Mouse (Mus musculus) inflammation-experienced regulatory T-cells, adult 6 months (primary cell): ENCODE results near the gene Pip5k1b. TPM values are rescaled to one million over a fixed set of nuclear protein-coding genes. Genes with fewer than 3 reads are reported as not detected.

ENCODE experiments used
- ATAC-seq: one replicate; pipeline ENCODE4 v1.8.0; 2017
- polyA plus RNA-seq, 3 experiments: library from polyadenylated mRNA; unstranded; fragments of 100-300 nt; shearing (Covaris generic); gene quantifications; one replicate each; pipeline ENCODE4 v1.2.1; 2017

Gene Pip5k1b
- polyA plus RNA-seq, 3 experiments from 2014 or later: 0.36 to 9.4 (median 6.9) TPM

GRCm38 (mm10) chr19:24306351-24306750 lies 249.3 kb downstream of the Pip5k1b start:
- no peak for ATAC-seq

DNA sequence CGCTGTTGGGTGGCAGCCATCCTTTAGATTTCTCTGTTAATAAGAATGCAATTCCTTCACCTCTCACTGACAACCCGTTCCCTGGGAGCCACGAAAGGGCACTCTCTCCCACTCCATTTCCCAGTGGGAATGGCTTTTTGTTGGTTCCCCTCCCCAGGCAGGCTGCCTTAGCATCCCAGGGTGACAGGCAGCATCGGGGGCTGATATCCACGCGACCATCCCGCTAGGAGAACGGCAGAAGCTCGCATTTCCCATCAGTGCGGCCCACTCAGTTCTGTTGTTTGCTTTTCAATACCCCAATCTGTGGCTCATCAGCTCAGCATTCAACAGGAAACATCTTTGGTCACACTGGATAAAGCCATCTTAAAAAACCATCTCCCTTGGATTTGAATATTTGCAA lies 253.5 kb downstream of the Pip5k1b start:
- no peak for ATAC-seq

DNA sequence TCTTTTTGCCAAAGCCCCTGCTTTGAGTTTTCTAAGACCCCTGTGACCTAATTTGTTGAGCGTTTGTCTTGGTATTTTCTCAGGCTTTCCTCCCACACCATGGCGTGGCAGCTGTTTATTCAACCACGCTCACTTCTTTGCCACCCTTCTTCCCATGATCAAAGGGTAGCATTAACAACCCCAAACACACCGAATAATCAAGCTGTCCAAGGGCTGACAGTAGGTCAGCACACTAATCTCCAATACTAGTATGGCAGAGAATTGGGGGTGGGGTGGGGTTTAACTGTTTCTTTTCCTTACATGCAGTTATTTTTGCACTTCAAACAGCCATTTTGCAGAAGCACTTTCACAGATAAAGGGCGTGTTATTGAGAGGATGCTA lies 253.9 kb downstream of the Pip5k1b start:
- ATAC-seq: no peak

DNA sequence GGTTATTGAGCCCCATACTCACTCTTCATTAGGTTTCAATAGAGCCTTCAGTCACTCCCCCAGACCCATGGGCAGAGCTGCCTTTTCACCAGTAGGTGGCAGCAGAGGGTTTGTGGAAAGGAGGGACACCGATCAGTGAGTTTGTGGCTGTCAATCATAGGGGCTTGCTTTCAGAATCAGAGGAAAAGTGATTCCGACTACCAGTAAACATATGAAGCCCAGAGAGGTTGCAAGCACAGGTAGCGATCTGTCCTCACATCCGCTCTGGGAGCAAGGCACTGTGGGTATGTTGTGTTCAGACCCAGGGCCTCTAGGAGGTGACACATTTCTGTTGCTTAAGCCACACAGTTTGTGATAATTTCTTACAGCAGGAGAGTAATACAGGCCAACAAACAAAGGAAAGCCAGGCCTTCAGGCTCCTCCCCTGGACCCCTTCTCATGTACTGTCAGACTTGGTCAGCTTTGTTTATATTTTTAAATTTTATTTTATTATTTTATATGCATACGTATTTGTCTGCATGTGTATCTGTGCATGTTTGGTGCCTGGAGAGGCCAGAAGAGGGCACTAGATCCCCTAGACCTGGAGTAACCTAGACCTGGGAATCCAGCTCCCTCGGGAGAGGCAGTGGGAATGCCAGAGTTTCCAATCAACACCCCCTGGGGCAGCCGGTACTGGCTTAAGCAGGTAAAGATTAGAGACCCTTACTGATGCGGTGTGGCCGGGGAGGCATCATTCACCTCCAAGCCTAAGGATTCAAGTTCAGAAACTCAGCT lies 254.5 kb downstream of the Pip5k1b start:
- peak; percentile 80 for ATAC-seq

- no peak for ATAC-seq
These were observed 262.1 kb downstream of the Pip5k1b start for GRCm38 (mm10) chr19:24293537-24293936.

GRCm38 (mm10) chr19:24284187-24284586 lies 271.5 kb downstream of the Pip5k1b start:
- ATAC-seq: no peak

GRCm38 (mm10) chr19:24281288-24281980 lies 274.2 kb downstream of the Pip5k1b start:
- no peak for ATAC-seq

- ATAC-seq: peak; percentile 41
These were observed 275.0 kb downstream of the Pip5k1b start, which contains the start of gene Fxn for GRCm38 (mm10) chr19:24280601-24281228. Fxn (minus strand) TSS chr19:24280605.

- ATAC-seq: peak; percentile 80
These were observed 275.7 kb downstream of the Pip5k1b start for GRCm38 (mm10) chr19:24279706-24280600.

- ATAC-seq: no peak
These were observed 276.8 kb downstream of the Pip5k1b start for GRCm38 (mm10) chr19:24278859-24279258.

DNA sequence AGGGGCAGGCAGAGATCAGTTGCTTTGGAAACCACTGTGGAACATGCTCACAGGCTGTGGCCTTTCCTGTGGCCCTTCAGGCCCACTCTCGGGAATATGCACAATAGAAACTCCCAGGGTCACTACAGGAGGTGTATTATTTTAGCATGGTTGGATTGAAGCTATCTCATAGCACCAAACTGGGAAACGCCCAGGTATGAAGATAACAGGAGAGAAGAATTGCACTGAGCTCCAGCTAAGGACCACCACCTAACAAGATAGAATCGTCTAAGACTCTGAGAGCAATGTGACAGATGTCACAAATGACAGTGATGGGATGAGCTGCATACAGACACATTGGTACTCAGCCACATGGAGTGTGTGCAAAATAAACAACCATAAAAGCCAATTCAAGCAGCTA lies 281.4 kb downstream of the Pip5k1b start:
- ATAC-seq: no peak

DNA sequence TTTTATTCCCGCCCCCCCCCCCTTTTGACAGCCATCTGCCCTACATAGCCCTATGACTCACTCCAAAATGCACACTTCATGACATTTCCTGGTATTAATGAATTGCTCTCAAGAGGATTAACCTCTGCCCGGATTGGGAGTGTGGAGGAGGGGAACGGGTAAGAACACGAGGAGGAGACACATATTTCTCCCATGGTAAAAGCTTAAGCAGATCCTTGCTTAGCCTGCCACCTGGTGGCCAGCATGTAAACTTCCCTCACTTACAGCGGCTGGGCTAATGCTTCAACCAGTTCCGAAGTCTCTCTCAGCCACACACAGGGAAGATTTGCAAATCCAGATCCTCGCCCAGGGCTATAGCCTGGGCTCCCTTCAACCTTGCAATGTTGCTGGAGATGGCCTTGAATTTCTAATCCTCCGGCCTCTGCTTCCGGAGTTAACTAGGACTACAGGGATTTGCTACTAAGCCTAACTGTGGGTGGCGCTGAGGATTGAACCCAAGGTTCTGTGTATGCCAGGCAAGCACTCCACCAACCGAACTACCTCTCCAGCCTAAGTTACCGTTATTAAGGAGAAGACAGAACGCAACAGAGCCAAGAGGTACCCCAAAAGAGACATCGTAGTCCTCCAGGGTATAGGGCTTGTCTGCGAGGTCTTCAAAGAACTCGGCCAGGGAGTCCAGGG lies 283.8 kb downstream of the Pip5k1b start:
- ATAC-seq: peak; percentile 88

DNA sequence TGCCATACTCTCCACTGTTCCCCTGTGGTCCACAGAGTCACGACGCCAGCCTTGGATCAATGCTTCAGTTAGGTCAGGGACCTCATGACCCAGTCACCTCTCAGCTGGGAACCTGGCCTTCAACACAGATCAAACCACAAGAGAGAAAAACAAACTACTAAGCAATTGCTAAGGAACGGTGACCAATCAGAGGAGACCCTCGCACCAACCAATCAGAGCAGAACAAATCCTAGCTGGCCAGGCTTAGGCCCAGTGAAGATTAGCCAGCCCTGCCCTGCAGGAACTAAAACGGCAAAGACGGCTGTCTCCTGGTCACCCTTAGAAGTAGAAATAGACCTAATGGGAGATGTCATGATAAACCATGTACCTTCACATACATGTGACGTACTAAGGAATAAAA lies 284.3 kb downstream of the Pip5k1b start:
- ATAC-seq: no peak

GRCm38 (mm10) chr19:24268531-24268930 lies 287.1 kb downstream of the Pip5k1b start:
- no peak for ATAC-seq

DNA sequence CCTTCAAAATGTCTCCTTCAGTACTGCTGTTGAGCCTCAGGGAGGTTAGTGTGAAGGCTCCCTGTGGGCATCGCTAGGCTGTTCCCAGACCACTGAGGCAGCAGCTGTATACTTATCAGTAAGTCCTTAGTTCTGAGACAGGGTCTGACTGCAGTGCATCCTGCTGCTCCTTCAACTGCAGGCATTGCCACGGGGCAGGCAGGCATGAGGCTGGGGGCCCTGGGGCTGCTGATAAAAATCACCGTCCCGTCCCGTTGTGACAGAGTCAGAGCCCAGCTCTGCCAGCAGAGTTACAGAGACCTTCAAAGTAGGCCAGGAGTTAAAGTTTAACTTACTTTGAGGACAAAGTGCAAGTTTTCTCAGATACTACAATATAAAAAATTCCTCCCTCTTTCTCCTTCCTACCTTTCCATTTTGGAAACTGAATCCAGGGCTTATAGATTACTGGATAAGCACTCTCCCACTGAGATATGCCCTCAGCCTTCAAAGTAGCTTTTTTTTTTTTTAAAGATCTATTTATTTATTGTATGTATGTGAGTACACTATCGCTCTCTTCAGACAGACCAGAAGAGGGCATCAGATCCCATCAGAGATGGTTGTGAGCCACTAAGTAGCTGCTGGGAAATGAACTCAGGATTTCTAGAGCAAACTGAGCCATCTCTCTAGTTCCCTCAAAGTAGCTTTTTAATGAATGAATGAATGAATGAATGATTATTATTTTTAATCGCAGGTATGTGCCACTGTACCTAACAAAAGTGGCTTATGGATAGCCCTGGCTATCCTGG lies 289.4 kb downstream of the Pip5k1b start:
- no peak for ATAC-seq

DNA sequence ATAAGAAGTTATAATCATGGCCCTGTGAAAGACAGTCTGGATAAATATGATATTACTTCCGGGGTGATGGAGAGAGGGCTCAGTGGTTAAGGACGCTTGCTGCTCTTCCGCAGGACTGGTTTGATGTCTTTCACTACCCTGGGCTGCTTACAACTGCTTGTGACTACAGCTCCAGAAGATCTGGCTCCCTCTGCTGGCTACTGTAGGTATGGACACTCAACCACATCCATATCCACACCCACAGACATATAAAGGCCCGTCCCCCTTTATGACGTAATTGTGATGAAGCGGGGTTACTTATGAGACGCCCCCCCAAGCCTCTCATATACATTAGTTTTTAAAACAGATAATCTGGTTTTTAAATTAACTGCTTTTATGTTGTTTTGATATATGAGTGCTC lies 290.7 kb downstream of the Pip5k1b start:
- ATAC-seq: peak; percentile 92

DNA sequence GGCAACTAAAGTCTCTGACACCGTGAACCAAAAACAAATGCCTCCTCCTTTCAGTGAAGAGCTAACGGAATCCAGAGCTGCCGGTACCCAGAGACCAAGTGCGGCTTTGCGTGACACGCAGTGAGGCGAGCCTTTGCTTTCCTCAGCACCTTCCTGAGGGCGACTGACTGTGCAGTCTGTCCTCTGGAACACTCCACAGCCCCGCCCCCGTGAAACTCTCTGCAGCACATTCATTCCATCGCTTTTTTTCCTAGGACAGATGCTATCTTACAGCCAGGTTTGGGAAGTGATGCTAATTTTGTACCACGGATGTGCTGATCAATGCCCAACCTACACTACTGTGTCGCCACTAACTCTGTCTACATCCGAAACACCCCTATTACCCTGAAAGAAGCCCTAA lies 292.9 kb downstream of the Pip5k1b start:
- no peak for ATAC-seq

- no peak for ATAC-seq
These were observed 296.0 kb downstream of the Pip5k1b start for GRCm38 (mm10) chr19:24259390-24260351.

DNA sequence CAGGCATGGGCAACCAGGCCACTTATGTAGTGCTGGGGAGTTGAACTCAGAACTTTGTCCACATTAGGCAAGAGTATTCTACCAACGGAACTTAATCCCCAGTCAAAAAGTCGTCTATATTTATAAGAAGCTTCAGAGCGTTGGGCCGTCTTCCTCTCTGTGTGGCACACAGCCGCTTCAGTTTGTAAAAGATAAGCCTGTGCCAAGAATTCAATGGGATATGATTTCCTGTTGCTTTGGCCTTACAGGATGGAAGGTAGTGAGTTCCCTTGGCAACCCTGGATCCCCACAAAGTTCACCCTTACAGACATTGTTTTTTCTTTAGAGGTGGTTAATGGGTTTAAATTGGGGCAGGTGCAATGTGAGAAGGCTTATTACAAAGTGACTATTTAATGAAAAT lies 297.3 kb downstream of the Pip5k1b start:
- no peak for ATAC-seq

DNA sequence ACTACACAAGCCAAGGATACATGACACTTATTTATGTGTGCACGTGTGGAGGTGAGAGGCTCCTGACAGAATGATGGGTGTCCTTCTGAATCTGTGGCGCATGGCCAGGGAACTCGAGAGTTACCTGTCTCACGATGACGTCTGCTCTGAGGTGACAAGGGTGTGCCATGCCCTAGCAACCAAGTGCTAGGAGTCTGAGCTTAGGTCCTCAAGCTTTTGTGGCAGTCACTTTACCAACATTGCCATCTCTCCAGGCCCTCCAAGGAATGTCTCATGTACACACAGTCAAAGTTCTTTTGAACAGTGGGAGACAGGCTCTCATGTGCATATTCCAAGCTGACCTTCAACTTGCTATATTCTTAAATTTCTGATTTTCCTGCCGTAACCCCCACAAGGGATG lies 297.7 kb downstream of the Pip5k1b start:
- ATAC-seq: no peak
